Mouse (Mus musculus): Measurements from ENCODE around the gene Prps1l3.
A peak's percentile ranks its signal among the peaks of the same experiment; 100 is the strongest.

DNA sequence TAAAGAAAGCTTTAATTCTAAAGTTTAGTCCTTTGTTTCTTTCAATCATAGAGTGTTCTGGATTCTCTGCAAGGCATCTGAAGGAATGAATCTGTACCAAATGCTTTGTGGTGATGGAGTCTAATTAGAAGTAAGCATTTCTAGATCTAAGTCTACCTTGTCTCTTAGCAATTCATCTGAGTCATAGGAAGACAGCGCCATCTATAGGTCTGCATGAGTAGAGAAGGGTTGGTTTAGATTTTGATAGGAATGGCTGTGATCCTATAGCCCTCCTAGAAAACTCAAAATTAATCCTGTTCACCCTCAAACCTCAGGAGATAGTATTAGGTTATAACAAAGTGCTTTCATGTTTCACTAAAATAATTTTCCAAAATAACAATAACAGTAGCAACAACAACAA is 44.7 kb upstream of the Prps1l3 start:
- TF ChIP-seq EP300 (IDR thresholded peaks at IDR 0.05; ENCODE audit: low read depth) (no peak), CTCF (IDR thresholded peaks at IDR 0.05; ENCODE audit: low read depth) (peak; percentile 76)
